Mouse (Mus musculus) embryonic fibroblast, embryonic 13.5 days (primary cell): ENCODE results near the gene Rgmb.

Experiments used
- CTCF ChIP-seq: IDR thresholded peaks from 2 replicates; pipeline ENCODE4 v1.5.1; 2011; ENCODE audit warnings: mild to moderate bottlenecking, control low read depth, low read length, moderate library complexity, borderline replicate concordance; ENCODE audit not compliant: insufficient read depth
- POLR2A ChIP-seq: IDR thresholded peaks from 2 replicates; pipeline ENCODE4 v1.6.1; 2011; ENCODE audit warnings: low read depth, mild to moderate bottlenecking, control low read depth, low read length, moderate library complexity

- no peak for TF ChIP-seq CTCF
- no peak for TF ChIP-seq POLR2A
Measured at GRCm38 (mm10) chr17:15809949-15810348, 20.9 kb downstream of the Rgmb start.
